Mouse (Mus musculus): ENCODE measurements at regions not wholly inside any gene's neighbourhood (a gene's known extent, or its start where the extent isn't known, plus 50 kb on each side); places are given as distances from the start of the nearest gene placed in this dataset.

GRCm38 (mm10) chr8:26746811-26747210 is 230.3 kb upstream of the Zfp703 start:
- no peak for TF ChIP-seq CTCF (IDR thresholded peaks at IDR 0.05; ENCODE audit: borderline replicate concordance, insufficient read depth, low read depth, low read length)
- no peak for TF ChIP-seq POLR2A (IDR thresholded peaks at IDR 0.05; ENCODE audit: borderline replicate concordance, insufficient read depth, low read length)
- Histone ChIP-seq H3K4me3 (replicated peaks; ENCODE audit: insufficient read depth, low read depth, low read length) (no peak overlapping the region), H3K27ac (ENCODE audit: insufficient read depth, low read length) (no peak overlapping the region), H3K27me3 (ENCODE audit: control insufficient read depth, insufficient read depth, low read length) (no peaks in the 10 kb centered on the region), H3K4me1 (ENCODE audit: control insufficient read depth, insufficient read depth, low read length) (peaks cover 21% of the 10 kb centered on the region)
- DNase-seq: no peak
- WGBS: 81% methylated on average over 3 of the region's 3 CpGs

- Histone ChIP-seq H3K27ac (ENCODE audit: insufficient read depth, low read length) (no peak overlapping the region), H3K4me1 (ENCODE audit: control insufficient read depth, insufficient read depth, low read length) (peaks cover 21% of the 10 kb centered on the region), H3K27me3 (ENCODE audit: control insufficient read depth, insufficient read depth, low read length) (no peaks in the 10 kb centered on the region), H3K4me3 (replicated peaks; ENCODE audit: insufficient read depth, low read depth, low read length) (no peak overlapping the region)
- WGBS: 58% methylated on average over 19 of the region's 19 CpGs
- TF ChIP-seq POLR2A (IDR thresholded peaks at IDR 0.05; ENCODE audit: borderline replicate concordance, insufficient read depth, low read length) (no peak), CTCF (IDR thresholded peaks at IDR 0.05; ENCODE audit: borderline replicate concordance, insufficient read depth, low read depth, low read length) (no peak)
- peak; percentile 61 to 79 for DNase-seq
Observed at GRCm38 (mm10) chr8:26747241-26747972, 229.7 kb upstream of the Zfp703 start.

- H3K27ac ChIP-seq (ENCODE audit: insufficient read depth, low read length): peak overlapping the region; percentile 71
- no peak overlapping the region for H3K4me3 ChIP-seq (replicated peaks; ENCODE audit: insufficient read depth, low read depth, low read length)
- TF ChIP-seq POLR2A (IDR thresholded peaks at IDR 0.05; ENCODE audit: borderline replicate concordance, insufficient read depth, low read length) (peak; percentile 50; the same call in 1 of the 2 replicates), CTCF (IDR thresholded peaks at IDR 0.05; ENCODE audit: borderline replicate concordance, insufficient read depth, low read depth, low read length) (no peak)
- H3K27me3 ChIP-seq (ENCODE audit: control insufficient read depth, insufficient read depth, low read length): no peaks in the 10 kb centered on the region
- peaks cover 21% of the 10 kb centered on the region for H3K4me1 ChIP-seq (ENCODE audit: control insufficient read depth, insufficient read depth, low read length)
- 25% methylated on average over 12 of the region's 14 CpGs for WGBS
- peak; percentile 80 to 82 for DNase-seq
Observed at GRCm38 (mm10) chr8:26748161-26748971, 228.8 kb upstream of the Zfp703 start.

GRCm38 (mm10) chr8:26748972-26749291 is 228.2 kb upstream of the Zfp703 start:
- Histone ChIP-seq H3K27ac (ENCODE audit: insufficient read depth, low read length) (peak overlapping the region; percentile 52), H3K4me3 (replicated peaks; ENCODE audit: insufficient read depth, low read depth, low read length) (no peak overlapping the region), H3K27me3 (ENCODE audit: control insufficient read depth, insufficient read depth, low read length) (no peaks in the 10 kb centered on the region), H3K4me1 (ENCODE audit: control insufficient read depth, insufficient read depth, low read length) (peaks cover 21% of the 10 kb centered on the region)
- no peak for DNase-seq
- 5% methylated on average over 1 of the region's 1 CpGs for WGBS
- TF ChIP-seq POLR2A (IDR thresholded peaks at IDR 0.05; ENCODE audit: borderline replicate concordance, insufficient read depth, low read length) (no peak), CTCF (IDR thresholded peaks at IDR 0.05; ENCODE audit: borderline replicate concordance, insufficient read depth, low read depth, low read length) (no peak)

- Histone ChIP-seq H3K27ac (ENCODE audit: insufficient read depth, low read length) (no peak overlapping the region), H3K4me1 (ENCODE audit: control insufficient read depth, insufficient read depth, low read length) (peaks cover 21% of the 10 kb centered on the region), H3K4me3 (replicated peaks; ENCODE audit: insufficient read depth, low read depth, low read length) (no peak overlapping the region), H3K27me3 (ENCODE audit: control insufficient read depth, insufficient read depth, low read length) (no peaks in the 10 kb centered on the region)
- DNase-seq: no peak
- TF ChIP-seq POLR2A (IDR thresholded peaks at IDR 0.05; ENCODE audit: borderline replicate concordance, insufficient read depth, low read length) (no peak), CTCF (IDR thresholded peaks at IDR 0.05; ENCODE audit: borderline replicate concordance, insufficient read depth, low read depth, low read length) (no peak)
- 100% methylated on average over 1 of the region's 1 CpGs for WGBS
Observed at GRCm38 (mm10) chr8:26750120-26750519, 227.0 kb upstream of the Zfp703 start.

- DNase-seq: no peak
- Histone ChIP-seq H3K27me3 (ENCODE audit: control insufficient read depth, insufficient read depth, low read length) (no peaks in the 10 kb centered on the region), H3K27ac (ENCODE audit: insufficient read depth, low read length) (no peak overlapping the region), H3K4me3 (replicated peaks; ENCODE audit: insufficient read depth, low read depth, low read length) (no peak overlapping the region), H3K4me1 (ENCODE audit: control insufficient read depth, insufficient read depth, low read length) (peaks cover 21% of the 10 kb centered on the region)
- 91% methylated on average over 5 of the region's 5 CpGs for WGBS
- TF ChIP-seq CTCF (IDR thresholded peaks at IDR 0.05; ENCODE audit: borderline replicate concordance, insufficient read depth, low read depth, low read length): no peak
Observed at GRCm38 (mm10) chr8:26751651-26752050, 225.5 kb upstream of the Zfp703 start.

- TF ChIP-seq POLR2A (IDR thresholded peaks at IDR 0.05; ENCODE audit: borderline replicate concordance, insufficient read depth, low read length) (no peak), CTCF (IDR thresholded peaks at IDR 0.05; ENCODE audit: borderline replicate concordance, insufficient read depth, low read depth, low read length) (no peak)
- H3K27me3 ChIP-seq (ENCODE audit: control insufficient read depth, insufficient read depth, low read length): no peaks in the 10 kb centered on the region
- no peak overlapping the region for H3K27ac ChIP-seq (ENCODE audit: insufficient read depth, low read length)
- H3K4me1 ChIP-seq (ENCODE audit: control insufficient read depth, insufficient read depth, low read length): no peaks in the 10 kb centered on the region
- 69% methylated on average over 2 of the region's 2 CpGs for WGBS
- H3K4me3 ChIP-seq (replicated peaks; ENCODE audit: insufficient read depth, low read depth, low read length): no peak overlapping the region
- DNase-seq: no peak
Observed at GRCm38 (mm10) chr8:26756452-26756851, 220.7 kb upstream of the Zfp703 start.

- Histone ChIP-seq H3K27ac (ENCODE audit: insufficient read depth, low read length) (no peak overlapping the region), H3K4me1 (ENCODE audit: control insufficient read depth, insufficient read depth, low read length) (peaks cover 8% of the 10 kb centered on the region), H3K4me3 (replicated peaks; ENCODE audit: insufficient read depth, low read depth, low read length) (no peak overlapping the region), H3K27me3 (ENCODE audit: control insufficient read depth, insufficient read depth, low read length) (no peaks in the 10 kb centered on the region)
- 96% methylated on average over 1 of the region's 1 CpGs for WGBS
- DNase-seq: no peak
- no peak for TF ChIP-seq CTCF (IDR thresholded peaks at IDR 0.05; ENCODE audit: borderline replicate concordance, insufficient read depth, low read depth, low read length)
- no peak for TF ChIP-seq POLR2A (IDR thresholded peaks at IDR 0.05; ENCODE audit: borderline replicate concordance, insufficient read depth, low read length)
Observed at GRCm38 (mm10) chr8:26760726-26761125, 216.4 kb upstream of the Zfp703 start.

Data from cerebellum, adult 2 months (tissue).